Mouse (Mus musculus) MN1 (cell line): ENCODE results near the gene Pcgf5.
"Not testable (repeated sequence)": the region's sequence is repeated elsewhere in the genome, so short reads cannot be mapped to it uniquely, and the experiment has no call there.

Source experiments
- DNase-seq: peaks from one replicate; pipeline ENCODE4 v3.0.0-alpha.2; 2016; ENCODE audit warnings: low spot score

Gene Pcgf5

GRCm38 (mm10) chr19:36384426-36384825 lies 36.3 kb downstream of the Pcgf5 start:
- DNase-seq, result no peak

- no peak for DNase-seq
These were observed 40.4 kb downstream of the Pcgf5 start for GRCm38 (mm10) chr19:36388502-36388901.

- no peak for DNase-seq
These were observed 42.6 kb downstream of the Pcgf5 start for GRCm38 (mm10) chr19:36390714-36391113.

- DNase-seq, result no peak
These were observed 50.4 kb downstream of the Pcgf5 start for GRCm38 (mm10) chr19:36398500-36398899.

- DNase-seq, result no peak
These were observed 60.4 kb downstream of the Pcgf5 start for GRCm38 (mm10) chr19:36408352-36409100.

GRCm38 (mm10) chr19:36409280-36409860 lies 61.3 kb downstream of the Pcgf5 start:
- peak; percentile 87 for DNase-seq

GRCm38 (mm10) chr19:36409861-36410392 lies 61.8 kb downstream of the Pcgf5 start:
- peak; percentile 34 for DNase-seq

GRCm38 (mm10) chr19:36419885-36420284 lies 71.8 kb downstream of the Pcgf5 start:
- DNase-seq, result no peak

- no peak for DNase-seq
These were observed 79.2 kb downstream of the Pcgf5 start for GRCm38 (mm10) chr19:36427195-36427876.

GRCm38 (mm10) chr19:36428116-36428515 lies 80.0 kb downstream of the Pcgf5 start:
- DNase-seq, result no peak

- DNase-seq, result no peak
These were observed 81.2 kb downstream of the Pcgf5 start for GRCm38 (mm10) chr19:36429354-36429753.

GRCm38 (mm10) chr19:36433161-36433560 lies 85.1 kb downstream of the Pcgf5 start:
- DNase-seq, result no peak

GRCm38 (mm10) chr19:36439894-36440714 lies 92.0 kb downstream of the Pcgf5 start:
- DNase-seq, result peak; percentile 49

GRCm38 (mm10) chr19:36450997-36451608 lies 103.0 kb downstream of the Pcgf5 start:
- DNase-seq, result no peak

- no peak for DNase-seq
These were observed 103.6 kb downstream of the Pcgf5 start for GRCm38 (mm10) chr19:36451731-36452130.

- DNase-seq, result not testable (repeated sequence)
These were observed 104.1 kb downstream of the Pcgf5 start for GRCm38 (mm10) chr19:36452210-36452609.

- DNase-seq, result no peak
These were observed 105.3 kb downstream of the Pcgf5 start for GRCm38 (mm10) chr19:36453451-36453850.

- peak; percentile 22 for DNase-seq
These were observed 122.0 kb downstream of the Pcgf5 start for GRCm38 (mm10) chr19:36470106-36470505.

GRCm38 (mm10) chr19:36471325-36471724 lies 123.2 kb downstream of the Pcgf5 start:
- DNase-seq, result no peak

- no peak for DNase-seq
These were observed 128.5 kb downstream of the Pcgf5 start for GRCm38 (mm10) chr19:36476596-36476995.

- peak; percentile 69 for DNase-seq
These were observed 129.0 kb downstream of the Pcgf5 start for GRCm38 (mm10) chr19:36477151-36477550.
